Mouse (Mus musculus): ENCODE results near the gene Ptbp1.

The Ptbp1 gene

GRCm38 (mm10) chr10:79853860-79854795 is at the start of gene Ptbp1:
Gene Ptbp1, plus strand, starts transcription at chr10:79854427.
- DNase-seq (ENCODE audit: extremely low read depth, low read depth), result peak; percentile 98

- no peak for DNase-seq (ENCODE audit: extremely low read depth, low read depth)
These were observed 48.6 kb upstream of the Ptbp1 start for GRCm38 (mm10) chr10:79805636-79806035.

- no peak for DNase-seq (ENCODE audit: extremely low read depth, low read depth)
These were observed 47.9 kb upstream of the Ptbp1 start for GRCm38 (mm10) chr10:79806331-79806730.

- DNase-seq (ENCODE audit: extremely low read depth, low read depth), result no peak
These were observed 47.3 kb upstream of the Ptbp1 start for GRCm38 (mm10) chr10:79806972-79807371.

- DNase-seq (ENCODE audit: extremely low read depth, low read depth), result no peak
These were observed 46.4 kb upstream of the Ptbp1 start for GRCm38 (mm10) chr10:79807826-79808225.

GRCm38 (mm10) chr10:79808728-79809127 is 45.5 kb upstream of the Ptbp1 start:
- no peak for DNase-seq (ENCODE audit: extremely low read depth, low read depth)

GRCm38 (mm10) chr10:79811736-79812637 is 42.2 kb upstream of the Ptbp1 start:
- no peak for DNase-seq (ENCODE audit: extremely low read depth, low read depth)

GRCm38 (mm10) chr10:79814271-79814842 is 39.9 kb upstream of the Ptbp1 start:
- DNase-seq (ENCODE audit: extremely low read depth, low read depth), result no peak

- no peak for DNase-seq (ENCODE audit: extremely low read depth, low read depth)
These were observed 38.3 kb upstream of the Ptbp1 start for GRCm38 (mm10) chr10:79815671-79816494.

- DNase-seq (ENCODE audit: extremely low read depth, low read depth), result no peak
These were observed 37.1 kb upstream of the Ptbp1 start for GRCm38 (mm10) chr10:79817111-79817510.

- DNase-seq (ENCODE audit: extremely low read depth, low read depth), result no peak
These were observed 36.0 kb upstream of the Ptbp1 start for GRCm38 (mm10) chr10:79818225-79818624.

- DNase-seq (ENCODE audit: extremely low read depth, low read depth), result no peak
These were observed 34.6 kb upstream of the Ptbp1 start for GRCm38 (mm10) chr10:79819606-79820005.

- DNase-seq (ENCODE audit: extremely low read depth, low read depth), result no peak
These were observed 34.0 kb upstream of the Ptbp1 start for GRCm38 (mm10) chr10:79820277-79820676.

- no peak for DNase-seq (ENCODE audit: extremely low read depth, low read depth)
These were observed 33.4 kb upstream of the Ptbp1 start, which contains the start of gene Misp for GRCm38 (mm10) chr10:79820782-79821181. Gene Misp, plus strand, starts transcription at chr10:79820989.

- no peak for DNase-seq (ENCODE audit: extremely low read depth, low read depth)
These were observed 32.5 kb upstream of the Ptbp1 start for GRCm38 (mm10) chr10:79821731-79822130.

- no peak for DNase-seq (ENCODE audit: extremely low read depth, low read depth)
These were observed 31.9 kb upstream of the Ptbp1 start for GRCm38 (mm10) chr10:79822372-79822771.

GRCm38 (mm10) chr10:79823011-79823410 is 31.2 kb upstream of the Ptbp1 start:
- DNase-seq (ENCODE audit: extremely low read depth, low read depth), result no peak

- no peak for DNase-seq (ENCODE audit: extremely low read depth, low read depth)
These were observed 29.8 kb upstream of the Ptbp1 start for GRCm38 (mm10) chr10:79824413-79824812.

GRCm38 (mm10) chr10:79831583-79831982 is 22.6 kb upstream of the Ptbp1 start:
- DNase-seq (ENCODE audit: extremely low read depth, low read depth), result no peak

- no peak for DNase-seq (ENCODE audit: extremely low read depth, low read depth)
These were observed 22.0 kb upstream of the Ptbp1 start for GRCm38 (mm10) chr10:79832026-79832785.
